Mouse (Mus musculus): ENCODE measurements around the gene Fbxo48. TPM values are rescaled to one million over a fixed set of nuclear protein-coding genes. Genes with fewer than 3 reads are reported as not detected.

Gene Fbxo48
- 1.5 and 1.7 TPM in 2 replicates for polyA plus RNA-seq (2015; fragmentation: Nextera tagmentation; extraction: Ambion mirVana)

- Histone ChIP-seq H3K27me3 (no peaks in the 10 kb centered on the region), H3K27ac (replicated peaks) (peak within 1 kb of the TSS; percentile 77), H3K9me3 (replicated peaks) (no peaks in the 10 kb centered on the region), H3K9ac (peak within 1 kb of the TSS; percentile 84), H3K4me1 (replicated peaks) (peaks cover 34% of the 10 kb centered on the region), H3K4me3 (replicated peaks) (peak within 1 kb of the TSS; percentile 75), H3K36me3 (replicated peaks) (0 out of 2 replicates have a peak, but pooled peaks cover 5% of the 10 kb centered on the region), H3K4me2 (peak within 1 kb of the TSS; percentile 75)
- peak; percentile 99 for ATAC-seq (ENCODE audit: insufficient read depth)
- under 1% methylated on average over 38 of the region's 38 CpGs for WGBS (ENCODE audit: insufficient replicate concordance)
Observed at GRCm38 (mm10) chr11:16950976-16951760, at the start of gene Fbxo48. TSS of gene Fbxo48 (plus strand) at chr11:16951375.

- H3K27ac ChIP-seq (replicated peaks) = no peak overlapping the region
- H3K4me2 ChIP-seq = no peak overlapping the region
- H3K4me3 ChIP-seq (replicated peaks) = no peak overlapping the region
- no peaks in the 10 kb centered on the region for H3K9me3 ChIP-seq (replicated peaks)
- ATAC-seq (ENCODE audit: insufficient read depth) = no peak
- no peaks in the 10 kb centered on the region for H3K36me3 ChIP-seq (replicated peaks)
- H3K27me3 ChIP-seq = no peaks in the 10 kb centered on the region
- no peak overlapping the region for H3K9ac ChIP-seq
- 59% methylated on average over 8 of the region's 8 CpGs for WGBS (ENCODE audit: insufficient replicate concordance)
- no peaks in the 10 kb centered on the region; the same call in 1 of the 2 replicates for H3K4me1 ChIP-seq (replicated peaks)
Observed at GRCm38 (mm10) chr11:16904302-16905011, 46.7 kb upstream of the Fbxo48 start.

DNA sequence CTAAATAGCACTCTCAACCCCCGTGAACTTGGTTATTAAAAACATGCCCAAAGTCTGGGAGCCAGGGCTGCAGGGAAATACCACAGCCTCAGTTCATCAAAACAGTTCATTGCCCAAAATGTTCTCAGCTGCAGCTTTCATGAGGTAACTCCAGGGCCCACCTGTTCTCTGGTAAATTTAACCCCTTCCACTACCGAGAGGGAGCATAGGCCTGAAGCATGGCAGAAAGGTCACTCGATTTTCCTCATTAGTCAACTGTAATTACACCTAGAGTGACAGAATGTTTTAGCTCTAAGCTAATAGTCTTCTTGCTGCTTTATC, 46.2 kb upstream of the Fbxo48 start:
- H3K9ac ChIP-seq = no peak overlapping the region
- H3K36me3 ChIP-seq (replicated peaks) = no peaks in the 10 kb centered on the region
- no peak overlapping the region for H3K4me2 ChIP-seq
- ATAC-seq (ENCODE audit: insufficient read depth) = no peak
- H3K27ac ChIP-seq (replicated peaks) = no peak overlapping the region
- no peak overlapping the region for H3K4me3 ChIP-seq (replicated peaks)
- no peaks in the 10 kb centered on the region for H3K27me3 ChIP-seq
- H3K9me3 ChIP-seq (replicated peaks) = no peaks in the 10 kb centered on the region
- WGBS (ENCODE audit: insufficient replicate concordance) = 50% methylated on average over 3 of the region's 3 CpGs
- H3K4me1 ChIP-seq (replicated peaks) = no peaks in the 10 kb centered on the region; the same call in 1 of the 2 replicates

GRCm38 (mm10) chr11:16906530-16906929, 44.6 kb upstream of the Fbxo48 start:
- H3K36me3 ChIP-seq (replicated peaks) = no peaks in the 10 kb centered on the region
- no peak overlapping the region for H3K9ac ChIP-seq
- no peak for ATAC-seq (ENCODE audit: insufficient read depth)
- H3K27ac ChIP-seq (replicated peaks) = no peak overlapping the region
- no peak overlapping the region for H3K4me3 ChIP-seq (replicated peaks)
- H3K4me2 ChIP-seq = no peak overlapping the region
- WGBS (ENCODE audit: insufficient replicate concordance) = 82% methylated on average over 2 of the region's 2 CpGs
- no peaks in the 10 kb centered on the region for H3K9me3 ChIP-seq (replicated peaks)
- no peaks in the 10 kb centered on the region; the same call in 1 of the 2 replicates for H3K4me1 ChIP-seq (replicated peaks)
- H3K27me3 ChIP-seq = no peaks in the 10 kb centered on the region

GRCm38 (mm10) chr11:16907517-16908129, 43.6 kb upstream of the Fbxo48 start:
- ATAC-seq (ENCODE audit: insufficient read depth) = no peak

DNA sequence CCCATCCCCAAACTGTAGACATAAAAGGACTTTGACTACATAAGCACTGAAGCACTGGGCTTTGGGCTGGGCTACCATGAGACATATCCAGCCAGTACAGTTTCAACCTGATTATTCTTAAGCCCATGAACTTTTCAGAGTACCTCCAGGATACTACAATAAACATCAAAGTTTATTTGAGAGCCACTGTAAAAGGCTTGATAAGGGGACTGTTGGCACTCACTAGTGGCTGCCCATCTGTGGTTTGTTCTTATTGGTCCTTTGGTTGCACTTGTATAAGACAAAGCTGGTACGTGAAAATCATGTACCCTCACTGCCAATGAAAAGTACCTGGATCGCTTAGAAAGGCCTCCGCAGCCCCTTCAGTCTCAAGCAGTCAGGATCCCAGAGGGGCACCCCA, 36.4 kb upstream of the Fbxo48 start:
- Histone ChIP-seq H3K36me3 (replicated peaks) (no peaks in the 10 kb centered on the region), H3K27ac (replicated peaks) (no peak overlapping the region), H3K9me3 (replicated peaks) (no peaks in the 10 kb centered on the region), H3K4me3 (replicated peaks) (no peak overlapping the region), H3K4me1 (replicated peaks) (no peaks in the 10 kb centered on the region), H3K4me2 (no peak overlapping the region), H3K27me3 (no peaks in the 10 kb centered on the region), H3K9ac (no peak overlapping the region)
- WGBS (ENCODE audit: insufficient replicate concordance) = 64% methylated on average over 3 of the region's 3 CpGs
- ATAC-seq (ENCODE audit: insufficient read depth) = no peak

More at GRCm38 (mm10) chr11:16907517-16908129, 43.6 kb upstream of the Fbxo48 start:
- no peak overlapping the region for H3K4me2 ChIP-seq
- 60% methylated on average over 1 of the region's 1 CpGs for WGBS (ENCODE audit: insufficient replicate concordance)
- no peaks in the 10 kb centered on the region for H3K27me3 ChIP-seq
- no peaks in the 10 kb centered on the region for H3K9me3 ChIP-seq (replicated peaks)
- no peak overlapping the region for H3K4me3 ChIP-seq (replicated peaks)
- no peaks in the 10 kb centered on the region for H3K4me1 ChIP-seq (replicated peaks)
- H3K9ac ChIP-seq = no peak overlapping the region
- no peaks in the 10 kb centered on the region for H3K36me3 ChIP-seq (replicated peaks)
- no peak overlapping the region for H3K27ac ChIP-seq (replicated peaks)

- no peak overlapping the region for H3K27ac ChIP-seq (replicated peaks)
- no peaks in the 10 kb centered on the region for H3K36me3 ChIP-seq (replicated peaks)
- no peak for ATAC-seq (ENCODE audit: insufficient read depth)
- no peak overlapping the region for H3K4me3 ChIP-seq (replicated peaks)
- no peaks in the 10 kb centered on the region for H3K4me1 ChIP-seq (replicated peaks)
- WGBS (ENCODE audit: insufficient replicate concordance) = 60% methylated on average over 5 of the region's 5 CpGs
- H3K9me3 ChIP-seq (replicated peaks) = no peaks in the 10 kb centered on the region
- no peak overlapping the region for H3K9ac ChIP-seq
- no peak overlapping the region for H3K4me2 ChIP-seq
- no peaks in the 10 kb centered on the region for H3K27me3 ChIP-seq
Observed at GRCm38 (mm10) chr11:16915850-16916249, 35.3 kb upstream of the Fbxo48 start.

DNA sequence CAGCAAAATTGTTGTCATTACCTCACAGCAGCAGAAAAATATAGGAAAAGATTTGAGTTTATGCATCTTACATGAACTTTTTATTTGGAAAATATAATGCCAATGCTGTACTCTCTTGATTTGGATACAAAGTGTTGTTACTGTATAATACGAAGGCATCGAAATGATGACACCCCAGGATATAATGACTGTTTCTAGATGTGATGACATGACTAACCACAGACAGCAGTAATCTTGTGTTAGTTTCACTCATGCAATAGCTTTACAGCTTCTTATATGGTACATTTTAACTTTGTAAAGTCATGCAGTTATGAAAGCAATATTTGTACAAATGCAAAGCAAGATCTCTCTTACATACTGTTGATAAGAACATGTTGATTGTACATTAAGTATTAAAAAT, 33.7 kb upstream of the Fbxo48 start:
- no peak overlapping the region for H3K4me2 ChIP-seq
- H3K36me3 ChIP-seq (replicated peaks) = no peaks in the 10 kb centered on the region
- ATAC-seq (ENCODE audit: insufficient read depth) = no peak
- H3K4me3 ChIP-seq (replicated peaks) = no peak overlapping the region
- WGBS (ENCODE audit: insufficient replicate concordance) = 67% methylated on average over 2 of the region's 2 CpGs
- H3K27ac ChIP-seq (replicated peaks) = no peak overlapping the region
- H3K9ac ChIP-seq = no peak overlapping the region
- H3K9me3 ChIP-seq (replicated peaks) = no peaks in the 10 kb centered on the region
- H3K4me1 ChIP-seq (replicated peaks) = no peaks in the 10 kb centered on the region
- no peaks in the 10 kb centered on the region for H3K27me3 ChIP-seq

DNA sequence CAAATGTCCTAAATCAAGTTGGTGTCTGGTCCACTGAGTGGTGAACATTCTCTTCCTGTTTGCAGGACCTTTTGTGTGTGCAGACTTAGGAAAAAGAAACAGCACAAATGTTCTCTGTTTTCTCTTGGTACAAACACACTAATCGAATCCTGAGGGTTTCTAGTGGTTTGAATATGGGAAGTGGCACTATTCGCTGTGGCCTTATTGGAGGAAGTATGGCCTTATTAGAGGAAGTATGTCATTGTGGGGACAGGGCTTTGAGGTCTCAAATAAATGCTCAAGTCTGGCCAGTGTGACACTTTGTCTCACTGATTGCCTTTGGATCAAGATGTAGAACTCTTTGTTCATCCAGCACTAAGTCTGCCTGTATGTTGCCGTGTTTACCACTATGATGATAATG, 19.0 kb upstream of the Fbxo48 start:
- Histone ChIP-seq H3K4me2 (no peak overlapping the region), H3K27ac (replicated peaks) (no peak overlapping the region), H3K4me3 (replicated peaks) (no peak overlapping the region), H3K36me3 (replicated peaks) (no peaks in the 10 kb centered on the region), H3K9ac (no peak overlapping the region), H3K4me1 (replicated peaks) (no peaks in the 10 kb centered on the region), H3K27me3 (no peaks in the 10 kb centered on the region), H3K9me3 (replicated peaks) (no peaks in the 10 kb centered on the region)
- ATAC-seq (ENCODE audit: insufficient read depth) = no peak
- 38% methylated on average over 3 of the region's 3 CpGs for WGBS (ENCODE audit: insufficient replicate concordance)

DNA sequence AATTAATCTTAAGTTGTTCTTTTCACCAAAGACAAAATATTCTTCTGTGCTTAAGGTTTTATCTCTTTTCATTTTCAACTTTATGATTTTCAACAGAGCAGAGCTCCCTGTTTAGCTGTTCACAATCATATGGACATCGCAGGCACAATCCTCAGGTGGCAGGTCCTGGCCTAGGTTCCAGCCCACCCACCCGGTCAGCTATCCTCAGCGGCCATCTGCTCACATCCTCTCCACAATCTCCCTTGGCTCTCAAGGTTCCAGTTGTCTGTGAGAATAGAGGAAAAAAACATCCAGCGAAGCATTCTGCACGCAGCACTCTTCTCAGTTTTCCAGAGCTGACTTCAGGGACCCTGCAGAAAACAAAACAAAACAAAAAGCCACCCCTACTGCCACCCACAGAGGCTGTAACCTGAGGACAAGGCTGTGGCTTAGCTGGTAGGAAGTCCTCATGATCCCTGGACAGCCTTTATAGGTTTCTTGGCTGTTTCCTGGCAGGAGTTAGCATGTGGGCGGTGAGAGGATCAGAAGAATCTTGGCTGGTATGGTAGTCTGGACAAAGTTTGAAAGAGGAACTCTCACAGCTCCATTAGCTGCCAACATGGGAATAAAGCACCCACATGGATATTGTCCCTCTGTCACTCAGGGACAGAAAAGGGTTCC, 15.5 kb upstream of the Fbxo48 start:
- no peak for ATAC-seq (ENCODE audit: insufficient read depth)
- Histone ChIP-seq H3K9ac (no peak overlapping the region), H3K27me3 (no peaks in the 10 kb centered on the region), H3K4me2 (no peak overlapping the region), H3K36me3 (replicated peaks) (no peaks in the 10 kb centered on the region), H3K27ac (replicated peaks) (no peak overlapping the region), H3K4me3 (replicated peaks) (no peak overlapping the region), H3K4me1 (replicated peaks) (no peaks in the 10 kb centered on the region), H3K9me3 (replicated peaks) (no peaks in the 10 kb centered on the region)
- 60% methylated on average over 6 of the region's 6 CpGs for WGBS (ENCODE audit: insufficient replicate concordance)

Data from liver, embryonic 15.5 days (tissue).